Mouse (Mus musculus): ENCODE data around the gene Zbed5. TPM values are rescaled to one million over a fixed set of nuclear protein-coding genes. Genes with fewer than 3 reads are reported as not detected.
"Not testable (repeated sequence)": the region's sequence is repeated elsewhere in the genome, so short reads cannot be mapped to it uniquely, and the experiment has no call there.

Gene Zbed5
- polyA plus RNA-seq, 1 experiment, result 1.7 TPM

DNA sequence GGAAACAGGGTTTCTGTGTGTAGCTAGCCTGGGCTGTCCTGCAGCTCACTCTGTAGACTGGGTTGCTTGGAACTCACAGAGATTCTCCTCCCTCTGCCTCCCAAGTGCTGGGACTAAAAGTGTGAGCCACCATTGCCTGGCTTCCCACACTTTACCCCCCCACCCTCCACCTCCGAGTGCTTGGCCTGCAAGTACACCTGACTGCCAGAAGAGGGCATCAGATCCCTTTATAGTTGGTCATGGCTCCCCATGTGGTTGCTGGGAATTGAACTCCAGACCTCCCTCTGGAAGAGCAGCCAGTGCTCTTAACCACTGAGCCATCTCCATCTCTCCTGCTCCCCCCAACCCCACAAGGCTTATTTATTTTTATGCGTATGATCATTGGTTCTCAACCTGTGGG lies 18.5 kb downstream of the Zbed5 start:
- H3K4me2 ChIP-seq (ENCODE audit: low read depth), result no peak overlapping the region
- no peaks in the 10 kb centered on the region for H3K27me3 ChIP-seq (ENCODE audit: control insufficient read depth, insufficient read depth, insufficient read length)
- H3K36me3 ChIP-seq (ENCODE audit: control insufficient read depth, insufficient read depth), result no peaks in the 10 kb centered on the region
- no peak overlapping the region for H3ac ChIP-seq (ENCODE audit: control insufficient read depth, insufficient read length)
- no peak overlapping the region for H3K4me3 ChIP-seq
- H3K79me2 ChIP-seq (ENCODE audit: control insufficient read depth, insufficient read depth), result no peaks in the 10 kb centered on the region
- TF ChIP-seq SRF (IDR thresholded peaks at IDR 0.05; ENCODE audit: control insufficient read depth, insufficient read length, low read depth) (no peak), REST (IDR thresholded peaks at IDR 0.05; ENCODE audit: insufficient read depth, insufficient read length) (no peak), MYOD1 (IDR thresholded peaks at IDR 0.05; ENCODE audit: control insufficient read depth in 1 of 3, insufficient read length in 2 of 3, low read depth in 2 of 3) (no peak), MYOG (IDR thresholded peaks at IDR 0.05; ENCODE audit: control insufficient read depth in 1 of 3, insufficient read depth in 1 of 3, insufficient read length in 2 of 3, low read depth in 2 of 3) (no peak), USF1 (IDR thresholded peaks at IDR 0.05; ENCODE audit: low read depth) (no peak), TCF12 (IDR thresholded peaks at IDR 0.05; ENCODE audit: insufficient read depth, poor library complexity, severe bottlenecking) (no peak), CEBPB (IDR thresholded peaks at IDR 0.05; ENCODE audit: insufficient read depth, poor library complexity, severe bottlenecking) (no peak), TCF3 (IDR thresholded peaks at IDR 0.05; ENCODE audit: insufficient read length, low read depth) (no peak), POLR2A (IDR thresholded peaks at IDR 0.05; ENCODE audit: insufficient read length, low read depth) (no peak), MAX (IDR thresholded peaks at IDR 0.05; ENCODE audit: low read depth) (no peak), E2F4 (IDR thresholded peaks at IDR 0.05; ENCODE audit: insufficient read depth) (no peak), POLR2AphosphoS2 (IDR thresholded peaks at IDR 0.05; ENCODE audit: insufficient read length, low read depth) (no peak)

DNA sequence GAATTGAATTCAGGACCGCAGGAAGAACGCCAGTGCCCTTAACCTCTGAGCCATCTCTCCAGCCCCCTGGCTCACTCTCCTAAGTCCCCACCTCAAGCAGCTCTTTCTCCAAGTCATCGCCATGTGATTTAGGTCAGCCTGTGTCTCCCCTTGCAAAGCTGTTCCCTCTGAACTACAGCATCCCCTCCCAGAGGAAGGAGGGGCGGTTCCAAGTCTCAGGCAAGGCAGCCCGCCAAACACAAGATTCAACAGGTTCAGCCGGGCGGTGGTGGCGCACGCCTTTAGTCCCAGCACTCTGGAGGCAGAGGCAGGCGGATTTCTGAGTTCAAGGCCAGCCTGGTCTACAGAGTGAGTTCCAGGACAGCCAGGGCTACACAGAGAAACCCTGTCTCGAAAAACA lies 20.0 kb downstream of the Zbed5 start:
- not testable (repeated sequence) for H3K79me2 ChIP-seq (ENCODE audit: control insufficient read depth, insufficient read depth); H3K27me3 ChIP-seq (ENCODE audit: control insufficient read depth, insufficient read depth, insufficient read length); H3K36me3 ChIP-seq (ENCODE audit: control insufficient read depth, insufficient read depth); H3K4me2 ChIP-seq (ENCODE audit: low read depth); H3K4me3 ChIP-seq; H3ac ChIP-seq (ENCODE audit: control insufficient read depth, insufficient read length)

DNA sequence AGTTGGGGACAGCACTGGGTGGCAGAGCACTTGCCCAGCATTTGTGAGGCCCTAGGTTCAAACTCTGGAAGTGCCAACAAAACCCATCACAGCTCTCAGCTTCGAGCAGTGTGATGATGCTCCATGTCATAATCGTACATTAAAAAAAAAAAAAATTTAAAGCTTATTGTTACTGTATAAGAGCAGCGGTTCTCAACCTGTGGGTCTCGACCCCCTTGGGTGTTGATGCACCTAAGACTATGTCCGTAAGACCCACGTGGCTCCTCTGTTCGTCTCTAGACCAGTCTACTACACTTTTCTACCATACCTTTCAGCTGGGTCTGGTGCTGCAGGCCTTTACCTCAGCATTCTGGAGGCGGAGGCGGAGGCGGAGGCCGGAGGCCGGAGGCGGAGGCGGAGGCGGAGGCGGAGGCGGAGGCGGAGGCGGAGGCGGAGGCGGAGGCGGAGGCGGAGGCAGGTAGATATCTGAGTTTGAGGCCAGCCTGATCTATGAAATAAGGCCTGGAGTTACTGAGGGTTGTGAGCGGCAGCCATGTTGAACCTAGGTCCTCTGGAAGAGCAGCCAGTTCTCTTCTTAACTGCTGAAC lies 22.6 kb downstream of the Zbed5 start:
- TF ChIP-seq MYOD1 (IDR thresholded peaks at IDR 0.05; ENCODE audit: control insufficient read depth in 1 of 3, insufficient read length in 2 of 3, low read depth in 2 of 3), result no peak
- no peak for TF ChIP-seq E2F4 (IDR thresholded peaks at IDR 0.05; ENCODE audit: insufficient read depth)
- TF ChIP-seq MAX (IDR thresholded peaks at IDR 0.05; ENCODE audit: low read depth), result no peak
- no peak for TF ChIP-seq POLR2A (IDR thresholded peaks at IDR 0.05; ENCODE audit: insufficient read length, low read depth)
- no peak for TF ChIP-seq TCF12 (IDR thresholded peaks at IDR 0.05; ENCODE audit: insufficient read depth, poor library complexity, severe bottlenecking)
- no peak for TF ChIP-seq USF1 (IDR thresholded peaks at IDR 0.05; ENCODE audit: low read depth)
- no peak for TF ChIP-seq SRF (IDR thresholded peaks at IDR 0.05; ENCODE audit: control insufficient read depth, insufficient read length, low read depth)
- TF ChIP-seq CEBPB (IDR thresholded peaks at IDR 0.05; ENCODE audit: insufficient read depth, poor library complexity, severe bottlenecking), result no peak
- no peak for TF ChIP-seq MYOG (IDR thresholded peaks at IDR 0.05; ENCODE audit: control insufficient read depth in 1 of 3, insufficient read depth in 1 of 3, insufficient read length in 2 of 3, low read depth in 2 of 3)
- TF ChIP-seq REST (IDR thresholded peaks at IDR 0.05; ENCODE audit: insufficient read depth, insufficient read length), result no peak
- Histone ChIP-seq H3K4me3 (no peak overlapping the region), H3ac (ENCODE audit: control insufficient read depth, insufficient read length) (no peak overlapping the region), H3K79me2 (ENCODE audit: control insufficient read depth, insufficient read depth) (no peaks in the 10 kb centered on the region), H3K4me2 (ENCODE audit: low read depth) (no peak overlapping the region), H3K36me3 (ENCODE audit: control insufficient read depth, insufficient read depth) (no peaks in the 10 kb centered on the region), H3K27me3 (ENCODE audit: control insufficient read depth, insufficient read depth, insufficient read length) (no peaks in the 10 kb centered on the region)

DNA sequence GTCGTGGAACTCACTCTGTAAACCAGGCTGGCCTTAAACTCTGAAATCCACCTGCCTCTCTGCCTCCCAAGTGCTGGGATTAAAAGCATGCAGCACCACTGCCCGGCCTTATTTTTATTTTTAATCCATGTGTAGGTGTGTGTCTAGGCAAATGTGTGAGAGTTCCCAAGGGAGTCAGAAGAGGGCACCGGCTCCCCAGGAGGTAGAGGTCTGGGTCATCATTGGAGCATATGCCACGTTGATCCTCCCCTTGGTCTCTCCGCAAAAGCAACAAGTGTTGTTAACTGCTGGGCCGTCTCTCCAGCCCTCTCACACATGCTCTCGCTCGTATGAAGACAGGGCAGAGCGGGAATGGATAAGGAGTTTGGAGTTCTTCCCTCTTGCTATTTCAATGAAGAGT lies 23.2 kb downstream of the Zbed5 start:
- Histone ChIP-seq H3K79me2 (ENCODE audit: control insufficient read depth, insufficient read depth) (no peaks in the 10 kb centered on the region), H3K27me3 (ENCODE audit: control insufficient read depth, insufficient read depth, insufficient read length) (no peaks in the 10 kb centered on the region), H3K4me2 (ENCODE audit: low read depth) (no peak overlapping the region), H3K4me3 (no peak overlapping the region), H3ac (ENCODE audit: control insufficient read depth, insufficient read length) (no peak overlapping the region), H3K36me3 (ENCODE audit: control insufficient read depth, insufficient read depth) (no peaks in the 10 kb centered on the region)
- TF ChIP-seq MYOD1 (IDR thresholded peaks at IDR 0.05; ENCODE audit: control insufficient read depth in 1 of 3, insufficient read length in 2 of 3, low read depth in 2 of 3), result no peak
- no peak for TF ChIP-seq SRF (IDR thresholded peaks at IDR 0.05; ENCODE audit: control insufficient read depth, insufficient read length, low read depth)
- TF ChIP-seq MAX (IDR thresholded peaks at IDR 0.05; ENCODE audit: low read depth), result no peak
- no peak for TF ChIP-seq TCF12 (IDR thresholded peaks at IDR 0.05; ENCODE audit: insufficient read depth, poor library complexity, severe bottlenecking)
- no peak for TF ChIP-seq REST (IDR thresholded peaks at IDR 0.05; ENCODE audit: insufficient read depth, insufficient read length)
- TF ChIP-seq POLR2A (IDR thresholded peaks at IDR 0.05; ENCODE audit: insufficient read length, low read depth), result no peak
- no peak for TF ChIP-seq POLR2AphosphoS2 (IDR thresholded peaks at IDR 0.05; ENCODE audit: insufficient read length, low read depth)
- no peak for TF ChIP-seq USF1 (IDR thresholded peaks at IDR 0.05; ENCODE audit: low read depth)
- TF ChIP-seq MYOG (IDR thresholded peaks at IDR 0.05; ENCODE audit: control insufficient read depth in 1 of 3, insufficient read depth in 1 of 3, insufficient read length in 2 of 3, low read depth in 2 of 3), result no peak
- TF ChIP-seq E2F4 (IDR thresholded peaks at IDR 0.05; ENCODE audit: insufficient read depth), result no peak

DNA sequence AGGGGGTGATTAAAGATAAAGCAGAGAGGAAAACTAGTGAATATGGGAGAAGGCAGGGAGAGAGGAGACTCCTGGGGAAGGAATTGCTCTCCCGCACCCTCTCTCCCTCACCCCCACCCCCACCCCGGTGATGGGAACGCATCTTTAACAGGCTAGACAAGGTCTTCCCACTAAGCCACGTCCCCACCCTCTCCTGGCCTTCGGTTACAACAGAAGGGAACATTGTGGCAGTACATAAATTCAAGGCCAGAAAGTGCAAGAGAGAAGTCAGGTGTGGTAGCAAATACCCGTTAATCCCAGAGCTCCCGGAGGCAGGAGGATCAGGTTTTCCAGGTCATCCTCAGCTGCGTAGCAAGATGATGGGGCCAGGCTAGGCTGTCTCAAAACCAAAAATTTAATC lies 23.8 kb downstream of the Zbed5 start:
- H3ac ChIP-seq (ENCODE audit: control insufficient read depth, insufficient read length), result no peak overlapping the region

More for the DNA sequence above, 23.8 kb downstream of the Zbed5 start:
- Histone ChIP-seq H3K4me3 (no peak overlapping the region), H3K36me3 (ENCODE audit: control insufficient read depth, insufficient read depth) (no peaks in the 10 kb centered on the region), H3K27me3 (ENCODE audit: control insufficient read depth, insufficient read depth, insufficient read length) (no peaks in the 10 kb centered on the region), H3K79me2 (ENCODE audit: control insufficient read depth, insufficient read depth) (no peaks in the 10 kb centered on the region), H3K4me2 (ENCODE audit: low read depth) (no peak overlapping the region)
- no peak for TF ChIP-seq MYOG (IDR thresholded peaks at IDR 0.05; ENCODE audit: control insufficient read depth in 1 of 3, insufficient read depth in 1 of 3, insufficient read length in 2 of 3, low read depth in 2 of 3)
- no peak for TF ChIP-seq POLR2A (IDR thresholded peaks at IDR 0.05; ENCODE audit: insufficient read length, low read depth)
- TF ChIP-seq TCF12 (IDR thresholded peaks at IDR 0.05; ENCODE audit: insufficient read depth, poor library complexity, severe bottlenecking), result no peak
- no peak for TF ChIP-seq USF1 (IDR thresholded peaks at IDR 0.05; ENCODE audit: low read depth)
- TF ChIP-seq TCF3 (IDR thresholded peaks at IDR 0.05; ENCODE audit: insufficient read length, low read depth), result no peak
- TF ChIP-seq SRF (IDR thresholded peaks at IDR 0.05; ENCODE audit: control insufficient read depth, insufficient read length, low read depth), result no peak
- TF ChIP-seq MYOD1 (IDR thresholded peaks at IDR 0.05; ENCODE audit: control insufficient read depth in 1 of 3, insufficient read length in 2 of 3, low read depth in 2 of 3), result no peak
- no peak for TF ChIP-seq E2F4 (IDR thresholded peaks at IDR 0.05; ENCODE audit: insufficient read depth)
- no peak for TF ChIP-seq REST (IDR thresholded peaks at IDR 0.05; ENCODE audit: insufficient read depth, insufficient read length)
- TF ChIP-seq CEBPB (IDR thresholded peaks at IDR 0.05; ENCODE audit: insufficient read depth, poor library complexity, severe bottlenecking), result no peak
- TF ChIP-seq MAX (IDR thresholded peaks at IDR 0.05; ENCODE audit: low read depth), result no peak
- TF ChIP-seq POLR2AphosphoS2 (IDR thresholded peaks at IDR 0.05; ENCODE audit: insufficient read length, low read depth), result no peak

All from myocyte (in vitro differentiated cells).